Mouse (Mus musculus) G1E (cell line): ENCODE measurements around the gene 4930467E23Rik.
"Not testable (repeated sequence)": the region's sequence is repeated elsewhere in the genome, so short reads cannot be mapped to it uniquely, and the experiment has no call there.

Experiments used
- CTCF ChIP-seq: IDR thresholded peaks from 2 replicates; pipeline ENCODE4 v1.5.1; 2012; ENCODE audit warnings: low read depth, low read length, inconsistent platforms, mixed read lengths
- TAL1 ChIP-seq: conservative IDR thresholded peaks from 2 replicates; pipeline ENCODE4 v1.6.1; 2012; ENCODE audit warnings: low read depth, low read length, inconsistent platforms, mixed read lengths

GRCm38 (mm10) chr8:19751773-19752172 lies 22.4 kb downstream of the 4930467E23Rik start:
- TF ChIP-seq TAL1, CTCF: not testable (repeated sequence)
